Mouse (Mus musculus) MN1 (cell line): ENCODE data around the gene Gnat2.

Experiments used
- DNase-seq: peaks from one replicate; pipeline ENCODE4 v3.0.0-alpha.2; 2016; ENCODE audit warnings: low spot score

Gene Gnat2

DNA sequence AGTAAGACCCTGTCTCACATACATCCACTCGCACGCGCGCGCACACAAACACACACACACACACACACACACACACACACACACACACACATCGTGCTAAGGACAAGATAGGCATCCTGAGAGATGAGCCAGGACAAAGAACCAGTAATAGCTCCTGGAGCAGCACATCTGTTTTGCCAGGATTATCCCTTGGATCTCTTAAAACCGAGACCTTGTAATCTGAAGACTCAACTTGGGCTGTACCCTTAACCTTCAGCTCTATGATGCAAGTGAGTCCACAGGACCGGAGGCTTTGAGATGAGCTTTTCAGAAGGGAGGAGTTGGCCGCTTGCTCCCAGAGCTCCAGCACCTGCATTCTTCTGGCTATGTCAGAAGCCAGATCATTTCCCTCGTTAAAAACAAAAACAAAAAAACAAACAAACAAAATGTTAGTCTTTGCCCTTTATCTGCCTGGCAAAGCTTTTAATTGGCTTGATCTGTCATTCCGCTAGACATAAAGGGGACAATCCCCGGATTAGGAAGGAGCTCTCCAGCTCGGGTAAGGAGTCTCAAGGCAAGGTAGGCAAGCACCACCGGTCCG is at the start of gene Gnat2:
Gene Gnat2 (plus strand): TSS at position 254 of the 580 bp plus-strand sequence.
- DNase-seq = no peak

DNA sequence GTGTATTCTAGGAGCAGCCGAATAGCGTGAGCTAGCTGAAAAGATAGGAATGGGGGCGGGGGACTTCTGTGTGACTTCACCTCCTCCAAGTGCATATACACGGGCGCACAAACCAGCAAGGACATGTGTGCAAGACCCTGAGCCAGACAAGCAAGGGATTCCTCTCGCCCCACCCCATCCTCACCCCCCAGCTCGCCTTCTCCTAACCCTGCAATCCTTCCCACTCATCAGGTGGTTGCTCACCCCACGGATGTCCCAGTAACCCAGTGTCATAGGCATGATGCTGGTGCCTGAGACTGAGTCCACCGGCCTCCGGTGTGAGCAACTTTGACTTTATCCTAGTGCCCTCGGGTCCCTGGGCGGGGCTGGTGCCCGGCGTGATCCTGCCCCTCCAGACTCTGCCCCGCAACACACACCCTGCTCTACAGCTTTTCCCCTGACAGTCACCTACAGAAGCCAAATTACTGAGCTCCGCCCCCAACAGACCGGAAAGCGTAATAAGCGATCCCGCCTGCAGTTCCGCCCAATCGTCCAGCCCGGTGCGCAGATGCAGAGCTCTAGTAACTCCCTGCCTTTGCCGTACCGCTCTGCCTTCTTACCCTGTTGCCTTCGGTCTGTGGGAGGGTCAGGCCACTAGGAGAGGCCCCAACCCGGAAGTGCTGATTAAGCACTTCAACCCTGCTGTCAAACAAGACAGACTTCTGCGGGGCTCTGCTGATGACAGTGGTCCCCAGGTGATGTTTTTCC is 48.0 kb upstream of the Gnat2 start, which contains the start of gene Gstm4:
Gene Gstm4 (minus strand): TSS at position 501 of the 747 bp plus-strand sequence.
- peak; percentile 93 for DNase-seq

DNA sequence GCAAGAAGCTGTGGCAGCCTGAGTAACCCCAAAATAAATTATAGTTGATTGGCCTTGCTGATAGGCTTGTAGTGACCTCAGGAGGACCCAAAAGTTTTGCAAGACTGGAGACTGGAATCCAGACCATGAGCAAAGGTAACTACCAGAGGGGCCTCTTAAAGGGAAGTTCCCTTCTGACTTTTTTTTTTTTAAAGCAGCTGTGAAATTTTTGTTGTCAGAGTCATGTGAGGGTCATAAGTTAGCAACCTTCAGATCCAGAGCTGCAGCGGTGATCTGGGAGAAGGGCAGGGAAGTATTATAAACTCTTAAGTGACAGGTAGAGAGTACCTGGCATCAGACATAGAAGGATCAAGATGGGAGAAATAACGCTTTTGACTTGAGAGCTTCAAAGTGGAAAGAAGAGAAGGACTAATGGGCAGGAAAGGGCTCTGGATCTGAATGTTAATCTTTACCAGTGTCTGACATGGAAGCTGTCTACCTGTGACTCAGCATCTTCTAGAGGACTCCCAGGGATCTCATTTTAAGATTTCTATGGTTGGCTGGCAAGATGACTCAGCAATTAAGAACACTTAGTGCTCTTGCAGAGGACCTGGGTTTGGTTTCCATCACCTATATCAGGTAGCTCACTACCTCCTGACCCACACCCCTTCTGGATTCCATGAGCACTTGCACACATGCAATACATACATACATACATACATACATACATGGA is 45.5 kb upstream of the Gnat2 start:
- peak; percentile 23 for DNase-seq

DNA sequence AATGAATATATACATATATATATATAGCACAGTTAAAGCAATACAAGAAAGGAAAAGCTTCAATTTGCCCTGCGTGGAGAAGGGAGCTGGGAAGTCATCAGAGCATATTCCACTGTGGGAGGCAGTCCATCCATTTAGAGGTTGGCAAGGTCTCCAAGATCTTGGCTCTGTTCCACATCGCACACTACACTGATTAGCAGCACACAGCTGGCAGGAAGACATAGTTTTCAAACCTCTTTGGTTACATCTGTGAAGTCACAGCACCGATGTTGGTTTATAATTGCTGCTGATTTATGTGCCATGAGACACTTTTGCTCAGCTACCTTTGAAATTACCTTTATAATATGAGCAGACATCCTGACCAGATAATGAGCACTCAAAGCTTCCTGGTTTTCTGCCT is 44.3 kb upstream of the Gnat2 start:
- peak; percentile 55 for DNase-seq

DNA sequence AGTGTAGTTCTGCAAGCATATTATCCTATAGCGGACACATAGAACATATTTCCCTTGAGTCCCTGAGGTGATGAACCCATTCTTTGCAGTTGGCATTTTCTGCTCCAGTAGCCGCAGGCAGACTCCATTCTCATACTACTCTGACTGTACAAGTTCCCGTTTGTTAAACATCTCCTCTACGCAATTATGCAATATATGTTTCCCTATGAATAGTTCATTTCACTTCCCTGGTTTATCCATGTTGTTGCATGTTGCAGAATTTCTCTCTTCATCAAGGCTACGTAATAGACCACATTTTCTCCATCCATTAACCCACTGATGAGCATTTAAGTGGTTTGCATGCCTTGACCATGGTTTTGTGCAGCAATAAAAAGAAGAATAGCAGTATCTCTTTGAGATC is 42.1 kb upstream of the Gnat2 start:
- no peak for DNase-seq

DNA sequence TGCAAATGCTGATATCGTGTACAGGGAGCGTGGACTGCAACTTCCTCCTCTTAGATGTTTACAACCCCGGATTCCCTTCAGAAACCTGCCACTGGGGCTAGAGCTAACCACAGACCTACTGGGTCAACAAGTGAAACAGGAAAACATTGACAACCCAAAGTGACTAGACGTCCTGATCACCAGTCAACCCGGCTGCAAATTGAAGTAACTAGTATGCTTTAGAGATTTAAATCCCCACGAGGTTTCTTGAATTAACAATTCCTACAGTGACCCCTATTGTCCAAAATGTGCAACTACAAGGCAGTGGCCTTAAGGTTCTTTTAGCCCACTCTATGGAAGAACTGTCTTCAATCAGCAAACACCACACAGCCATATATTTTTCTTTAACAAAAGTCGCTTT is 31.2 kb upstream of the Gnat2 start:
- peak; percentile 82 for DNase-seq

DNA sequence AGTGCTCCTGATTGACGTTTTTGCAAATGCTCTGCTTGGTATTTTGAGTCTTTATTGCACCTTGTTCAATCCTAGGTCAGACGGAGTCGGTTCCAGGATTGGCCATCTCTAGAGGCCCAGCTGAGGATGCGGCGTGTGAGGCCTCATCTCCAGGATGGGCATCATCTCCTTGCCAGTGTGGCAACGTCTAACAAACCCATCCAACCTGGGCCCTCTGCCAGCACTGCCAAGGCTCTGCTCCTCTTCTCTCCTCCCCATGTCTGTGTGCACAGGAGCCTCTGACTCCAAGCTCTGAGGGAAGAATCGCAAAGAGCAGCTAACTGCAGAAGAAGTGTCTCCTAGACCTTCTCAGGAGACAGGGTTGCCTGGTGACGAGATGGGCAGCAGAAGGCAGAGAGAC is 29.9 kb upstream of the Gnat2 start:
- no peak for DNase-seq

DNA sequence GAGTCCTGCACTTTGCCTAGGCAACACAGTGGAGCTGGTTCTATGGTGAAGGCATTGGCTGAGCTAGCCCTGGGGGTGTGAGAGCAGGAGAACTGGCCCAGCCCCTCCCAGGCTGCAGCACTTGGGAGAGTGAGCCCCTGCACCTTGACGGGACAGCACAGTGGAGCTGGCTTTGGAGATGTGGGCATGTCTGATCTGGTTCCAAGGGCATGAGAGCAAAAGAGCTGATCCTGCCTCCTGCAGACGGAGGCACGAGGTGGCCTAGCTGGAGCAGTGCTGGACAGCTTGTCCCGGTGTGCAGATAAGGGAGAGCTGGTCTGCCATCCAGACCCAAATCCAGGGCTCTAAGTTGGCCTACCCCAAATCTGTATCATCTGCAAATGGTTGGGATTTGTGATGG is 27.9 kb upstream of the Gnat2 start:
- no peak for DNase-seq

DNA sequence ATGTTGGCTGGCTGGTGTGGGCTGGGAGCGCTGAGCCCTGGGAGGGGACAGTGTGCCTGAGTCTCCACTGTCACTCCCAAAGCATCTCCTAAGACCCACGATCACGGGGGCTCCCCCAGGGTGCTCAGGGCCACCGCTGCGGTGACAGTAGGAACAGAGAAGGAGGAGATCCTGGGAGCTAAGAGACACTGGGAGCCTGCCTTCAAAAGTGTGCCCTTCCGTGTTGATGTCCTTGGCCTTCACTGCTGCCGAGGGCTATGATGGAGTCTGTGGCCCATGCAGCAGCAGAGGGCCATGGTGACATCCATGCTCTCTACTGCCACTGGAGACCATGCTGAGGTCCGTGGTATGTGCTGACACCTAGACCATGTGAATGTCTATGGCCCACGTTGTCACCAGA is 27.0 kb upstream of the Gnat2 start:
- no peak for DNase-seq

DNA sequence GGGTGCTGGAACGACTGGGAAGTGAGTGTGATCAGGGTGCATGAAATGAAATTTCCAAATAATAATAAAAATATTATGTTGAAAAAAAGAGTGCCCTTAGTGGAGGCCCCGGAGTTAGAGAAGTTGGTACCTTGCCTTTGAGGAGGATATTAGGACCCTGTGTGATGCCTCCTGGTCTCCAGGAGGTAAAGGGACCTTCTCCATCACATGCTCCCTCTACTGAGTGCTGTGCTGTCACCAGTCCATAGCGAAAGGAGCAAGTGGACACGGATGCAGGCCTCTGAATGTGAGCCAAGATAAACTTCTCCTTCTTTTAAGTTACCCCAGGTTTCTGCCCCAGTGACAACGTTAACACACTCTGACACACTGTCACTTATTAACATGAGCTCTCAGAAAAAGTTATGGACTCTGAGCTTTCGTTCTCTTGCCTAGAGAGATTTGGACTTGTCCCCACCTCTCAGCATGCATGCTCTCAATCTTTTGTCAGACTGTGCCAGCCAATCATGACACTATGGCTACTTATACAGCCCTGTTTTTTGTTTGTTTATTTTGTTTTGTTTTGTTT is 25.1 kb upstream of the Gnat2 start:
- no peak for DNase-seq

DNA sequence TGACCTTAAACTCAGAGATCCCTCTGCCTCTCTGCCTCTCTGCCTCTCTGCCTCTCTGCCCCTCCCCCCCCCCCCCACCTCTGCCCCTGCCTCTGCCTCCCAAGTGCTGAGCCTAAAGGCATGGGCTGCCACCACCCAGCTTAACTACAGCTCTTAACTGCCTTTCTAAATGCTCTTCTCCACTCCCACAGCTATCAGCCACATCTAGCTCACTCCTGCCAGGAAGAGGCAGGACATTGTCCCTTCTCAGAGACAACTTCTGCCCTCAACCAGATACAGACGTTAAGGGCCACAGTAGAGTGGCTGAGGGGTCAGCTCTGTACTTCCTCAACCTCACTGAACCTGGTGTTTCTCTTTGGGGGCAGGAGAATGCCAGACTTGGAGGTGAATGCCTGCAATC is 23.8 kb upstream of the Gnat2 start:
- DNase-seq = no peak

DNA sequence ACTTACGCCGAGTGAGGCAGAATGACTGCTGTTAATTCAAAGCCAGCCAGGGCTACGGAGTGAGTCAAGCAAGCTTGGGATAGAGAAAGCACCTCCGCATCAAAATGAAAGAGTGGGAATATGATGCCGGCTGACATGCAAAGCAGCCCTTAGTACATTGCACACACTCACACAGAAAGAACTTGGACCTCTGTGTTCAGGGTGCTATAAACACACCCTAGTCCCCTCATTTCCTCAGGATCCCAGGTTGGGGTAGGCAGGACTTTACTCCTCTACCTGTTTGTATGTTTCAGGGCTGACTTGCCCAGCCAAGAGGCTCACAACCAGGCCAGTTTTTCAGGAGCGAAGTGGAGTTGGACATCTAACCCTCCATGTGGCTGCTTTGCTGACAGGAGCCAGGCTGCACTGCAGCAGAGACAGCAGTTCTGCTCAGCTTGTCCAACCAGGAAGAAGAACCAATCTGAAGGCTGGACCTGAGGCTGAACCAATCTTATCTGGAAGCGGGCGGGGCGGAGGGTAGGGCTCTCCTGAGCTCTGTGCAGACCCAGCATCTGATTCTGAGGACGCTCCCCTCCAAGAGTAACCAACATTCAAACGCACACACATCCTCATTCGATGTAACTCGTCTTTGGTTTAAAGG is 23.2 kb upstream of the Gnat2 start:
- peak; percentile 58 for DNase-seq

DNA sequence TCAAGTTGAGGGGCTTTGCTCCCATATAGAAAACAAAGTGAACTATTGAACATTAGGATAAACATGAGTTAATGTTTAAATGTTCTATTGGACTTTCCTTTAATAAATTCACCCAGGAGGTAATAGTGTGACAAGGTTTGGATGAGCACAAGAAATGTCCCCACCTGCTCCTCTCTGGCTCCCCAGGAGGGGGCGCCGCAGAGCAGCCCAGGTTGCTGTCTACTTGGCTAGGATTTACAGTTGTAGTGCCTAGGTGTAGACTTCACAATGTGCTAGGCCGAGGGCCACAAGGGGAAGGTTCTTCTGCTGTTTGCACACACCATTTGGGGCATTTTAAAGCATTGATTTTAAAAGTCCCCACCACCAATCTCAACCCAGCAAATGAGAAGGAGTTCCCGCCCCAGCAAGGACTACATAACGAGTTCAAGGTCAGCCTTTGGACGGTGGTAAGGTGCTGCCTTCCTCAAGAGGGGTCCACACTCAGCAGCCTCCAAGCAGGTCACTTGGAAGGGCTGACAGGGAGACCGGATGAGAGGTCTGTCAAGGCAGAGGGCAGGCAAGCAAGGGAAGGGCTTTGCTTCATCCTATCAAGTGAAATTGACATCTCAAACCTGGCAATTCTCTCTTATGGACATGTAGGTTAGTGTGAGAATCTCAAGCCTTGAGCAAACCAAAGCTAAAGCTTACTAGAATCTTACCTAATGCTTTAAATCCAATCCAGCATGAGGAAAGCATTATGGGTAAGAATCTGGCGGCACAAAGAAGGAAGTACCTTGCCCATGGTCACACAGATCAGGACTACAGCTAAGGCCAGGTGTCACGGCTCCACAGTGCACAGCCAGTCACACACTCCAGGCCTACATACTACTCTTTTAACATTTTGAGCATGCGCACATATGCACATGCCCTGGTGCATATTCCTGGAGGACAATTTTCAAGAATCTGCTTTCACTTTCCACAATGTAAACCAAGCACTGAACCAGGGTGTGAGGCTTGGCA is 22.0 kb upstream of the Gnat2 start:
- DNase-seq = peak; percentile 58

DNA sequence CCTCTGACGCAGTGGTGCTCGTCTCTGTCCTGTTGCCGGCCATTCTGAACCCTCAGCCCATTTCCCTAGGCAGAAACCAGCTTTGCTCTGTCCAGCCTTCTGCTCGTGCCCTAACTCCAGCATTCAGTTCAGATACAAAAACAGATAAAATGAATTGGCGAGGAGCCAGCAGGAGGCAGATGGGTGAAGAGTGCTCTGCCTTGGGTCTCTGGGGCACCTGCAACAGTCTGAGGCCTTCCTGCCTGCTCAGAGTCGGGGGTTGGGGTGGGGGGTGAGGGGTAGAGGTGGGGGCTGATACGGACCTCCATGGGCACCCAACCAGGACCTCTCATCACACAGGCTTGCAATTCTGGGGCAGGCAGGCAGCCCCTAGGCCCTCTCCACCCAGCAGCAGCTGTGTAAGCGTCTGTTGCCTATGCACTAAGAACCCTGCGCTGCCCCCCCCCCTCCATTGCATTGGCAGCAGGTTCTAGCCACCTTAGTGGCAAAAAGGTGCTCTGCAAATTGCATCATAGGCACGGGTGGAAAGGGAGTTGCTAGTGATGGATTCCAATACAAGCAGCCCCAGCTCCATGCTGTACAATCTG is 19.5 kb upstream of the Gnat2 start:
- peak; percentile 82 for DNase-seq

DNA sequence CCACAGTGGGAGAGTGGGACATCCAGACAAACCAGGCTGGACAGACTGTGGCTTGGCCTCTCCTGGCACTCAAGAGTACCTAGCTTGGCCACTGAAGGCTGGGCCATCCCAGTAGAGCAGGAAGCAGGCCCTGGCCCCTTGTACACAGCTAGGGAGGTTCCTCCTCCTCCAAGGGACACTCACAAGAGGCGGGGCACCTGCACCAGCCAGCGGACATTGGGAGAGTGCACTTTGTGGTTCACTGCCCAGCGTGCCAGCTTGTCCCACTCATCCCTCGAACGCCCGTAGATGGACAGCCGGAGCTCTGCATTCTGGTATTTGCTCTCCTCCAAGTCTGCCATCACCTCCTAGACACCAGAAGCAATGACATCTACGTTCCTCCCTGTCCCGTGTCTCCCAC is 15.8 kb upstream of the Gnat2 start:
- DNase-seq = no peak

DNA sequence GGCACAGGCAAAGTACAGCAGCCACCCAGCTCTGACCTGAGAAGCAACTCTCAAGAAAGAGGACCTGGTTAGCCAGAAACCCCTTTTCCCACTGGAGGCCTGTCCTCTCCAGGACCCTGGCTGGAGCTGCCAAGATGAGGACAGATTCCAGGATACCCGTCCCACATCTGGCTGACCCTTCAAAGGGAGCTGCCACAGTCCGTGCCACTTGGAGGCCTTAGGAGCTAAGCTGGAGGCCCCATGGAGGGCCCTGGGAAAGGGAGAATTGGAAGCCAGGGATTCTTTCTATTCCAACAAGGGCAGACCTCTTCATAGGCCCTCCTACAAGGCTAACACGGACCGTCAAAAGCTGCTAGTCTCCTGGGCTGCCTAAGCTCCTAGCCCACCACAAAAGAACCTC is 10.9 kb upstream of the Gnat2 start:
- DNase-seq = no peak

DNA sequence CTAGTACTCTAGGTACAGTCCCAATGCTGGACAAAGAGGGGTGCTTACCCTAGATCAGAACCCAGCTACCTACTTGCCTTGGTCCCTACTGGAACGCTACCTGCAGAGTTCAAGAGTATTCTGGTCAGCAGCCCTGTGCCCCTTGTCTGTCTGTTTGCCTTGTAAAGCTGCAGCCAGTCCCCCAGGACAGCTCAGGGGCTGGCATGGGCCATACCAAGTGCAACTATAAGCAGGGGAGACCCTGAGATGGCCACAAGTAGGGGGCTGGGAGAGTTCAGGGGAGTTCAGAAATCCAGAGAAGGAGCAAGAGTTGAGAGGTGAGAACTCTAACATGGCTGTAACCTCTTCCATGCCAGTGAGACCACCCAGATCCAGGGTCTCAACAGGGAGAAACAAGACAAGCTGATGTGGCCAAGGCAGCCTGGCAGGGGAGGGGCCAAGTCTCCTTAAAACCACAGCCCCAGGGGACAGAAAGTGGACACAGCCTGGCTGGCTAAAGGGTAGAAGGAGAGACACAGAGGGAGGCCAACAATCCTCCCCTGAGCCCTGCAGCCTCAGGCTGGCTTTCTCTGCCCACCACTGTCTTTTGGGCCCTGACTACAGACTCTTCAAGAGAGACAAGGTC is 10.2 kb upstream of the Gnat2 start:
- no peak for DNase-seq

DNA sequence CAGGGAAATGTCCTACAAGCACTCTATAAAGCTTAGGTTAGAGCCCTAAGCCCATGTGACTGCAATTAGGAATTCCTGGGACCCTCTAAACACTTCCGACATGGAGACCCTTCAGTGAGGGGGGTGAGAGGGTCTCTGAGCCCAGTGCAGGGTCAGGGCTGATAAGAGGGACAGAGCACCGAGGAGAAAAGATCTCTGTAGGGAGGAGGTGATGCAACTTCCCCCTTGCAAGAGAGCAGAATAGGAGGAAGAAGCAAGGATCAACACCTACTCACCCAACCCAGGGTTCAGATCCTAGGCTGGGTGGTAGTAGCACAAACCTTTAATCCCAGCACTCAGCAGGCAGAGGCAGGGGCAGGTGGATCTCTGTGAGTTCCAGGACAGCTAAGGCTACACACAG is 9.4 kb upstream of the Gnat2 start:
- DNase-seq = no peak

DNA sequence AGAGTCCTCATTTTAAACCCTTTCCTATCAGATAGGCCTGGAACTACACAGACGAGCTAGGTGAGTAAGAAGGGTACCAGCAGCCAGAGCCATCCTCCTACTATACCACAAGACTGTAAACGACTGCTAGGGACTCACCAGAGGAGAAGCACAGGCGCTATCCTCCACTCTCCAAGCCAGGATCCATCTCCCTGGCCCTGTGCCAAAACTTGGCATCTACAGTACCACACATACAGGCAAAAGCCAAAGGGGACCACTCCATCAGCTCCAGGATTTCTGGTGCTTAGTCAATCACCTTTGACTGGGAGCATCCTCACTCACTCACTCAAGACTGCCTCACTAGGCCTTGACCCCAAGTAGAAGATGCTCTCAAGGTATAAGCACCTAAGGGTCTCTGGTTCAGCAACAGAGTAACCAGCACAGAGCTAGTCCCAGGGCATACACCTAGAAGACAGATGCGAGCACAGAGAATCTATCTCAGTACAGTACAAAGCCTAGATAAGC is 8.6 kb upstream of the Gnat2 start:
- DNase-seq = peak; percentile 42

DNA sequence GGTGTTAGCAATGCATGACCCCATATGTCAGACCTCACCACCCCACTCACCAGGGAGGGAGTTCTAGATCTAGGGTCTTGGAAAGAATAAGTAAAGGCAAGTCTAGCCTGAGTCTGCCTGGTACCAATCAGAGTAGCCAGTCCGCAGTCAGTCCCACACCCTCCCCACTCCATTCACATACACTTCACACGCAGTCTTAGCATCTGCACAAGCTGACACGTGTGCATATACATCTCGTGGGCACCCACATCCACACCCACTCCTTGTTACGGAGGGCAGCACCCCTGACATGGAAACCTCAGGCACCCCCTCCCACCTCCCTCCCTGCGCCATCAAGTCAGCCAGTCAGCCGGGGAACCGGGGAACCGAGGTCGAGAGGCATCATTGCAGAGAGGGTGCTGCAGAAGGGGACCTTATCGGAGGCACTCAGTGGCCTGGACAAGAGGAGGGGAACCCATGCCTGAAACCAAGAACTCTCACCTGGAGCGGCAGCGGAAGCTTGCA is 7.8 kb upstream of the Gnat2 start:
- no peak for DNase-seq
